Mouse (Mus musculus) ES-E14 (cell line): Measurements from ENCODE around the gene Psmd5.

ENCODE experiments used
- CHD2 ChIP-seq: IDR thresholded peaks from 2 replicates; pipeline ENCODE4 v1.6.1; 2014; ENCODE audit warnings: mild to moderate bottlenecking, low read depth, low read length, inconsistent platforms
- HCFC1 ChIP-seq: IDR thresholded peaks from 2 replicates; pipeline ENCODE4 v1.6.1; 2012; ENCODE audit warnings: low read length, inconsistent platforms, borderline replicate concordance; ENCODE audit not compliant: insufficient read depth
- MAFK ChIP-seq: IDR thresholded peaks from 2 replicates; pipeline ENCODE4 v1.6.1; 2014; ENCODE audit warnings: mild to moderate bottlenecking, low read depth, low read length, inconsistent platforms; ENCODE audit not compliant: insufficient read depth
- ZC3H11A ChIP-seq: IDR thresholded peaks from 2 replicates; pipeline ENCODE4 v1.6.1; 2012; ENCODE audit warnings: low read depth, mild to moderate bottlenecking, inconsistent platforms, low read length, borderline replicate concordance
- ZNF384 ChIP-seq: IDR thresholded peaks from 2 replicates; pipeline ENCODE4 v1.6.1; 2012; ENCODE audit warnings: low read depth, low read length, inconsistent platforms

GRCm38 (mm10) chr2:34869680-34870079 lies 5.1 kb downstream of the Psmd5 start:
- TF ChIP-seq MAFK (peak; percentile 56; the same call in 1 of the 2 replicates), ZC3H11A (no peak), CHD2 (no peak), HCFC1 (no peak), ZNF384 (no peak)
